Mouse (Mus musculus) limb, embryonic 10.5 days (tissue): Measurements from ENCODE around the gene Necab3. TPM values are rescaled to one million over a fixed set of nuclear protein-coding genes. Genes with fewer than 3 reads are reported as not detected.

Experiments used
- DNase-seq: peaks from one replicate; pipeline ENCODE4 v3.0.0-alpha.2; 2017; ENCODE audit warnings: low spot score
- H3K27ac ChIP-seq: fragments of 300-500 bp; sonication (generic); 2 replicates; pipeline ENCODE4 v1.5.1; 2016; ENCODE audit warnings: mild to moderate bottlenecking
- H3K27me3 ChIP-seq: fragments of 300-500 bp; sonication (generic); 2 replicates; pipeline ENCODE4 v1.6.1; 2016; ENCODE audit warnings: low read depth, mild to moderate bottlenecking; ENCODE audit not compliant: poor library complexity, severe bottlenecking
- H3K36me3 ChIP-seq: fragments of 300-500 bp; sonication (generic); 2 replicates; pipeline ENCODE4 v1.6.1; 2016; ENCODE audit warnings: mild to moderate bottlenecking, moderate library complexity
- H3K4me1 ChIP-seq: fragments of 300-500 bp; sonication (generic); 2 replicates; pipeline ENCODE4 v1.6.1; 2016
- H3K4me3 ChIP-seq: fragments of 300-500 bp; sonication (generic); 2 replicates; pipeline ENCODE4 v1.5.1; 2016; ENCODE audit warnings: mild to moderate bottlenecking, moderate library complexity
- H3K9me3 ChIP-seq: fragments of 300-500 bp; sonication (generic); replicated peaks from 2 replicates; pipeline ENCODE4 v1.6.1; 2016; ENCODE audit warnings: mild to moderate bottlenecking
- WGBS: fragments of 180-500 bp; shearing (Covaris S2); methylation state at CpG from one replicate; pipeline ENCODE4 v1.1.7; 2016; 5-methylcytosine and 5-hydroxymethylcytosine counted together
- polyA plus RNA-seq: library from polyadenylated mRNA; unstranded; fragments of >200 nt; fragmentation: Nextera tagmentation; extraction: Ambion mirVana; gene quantifications from 2 replicates; pipeline ENCODE4 v1.2.1, GENCODE M21; 2016

Necab3 gene
- polyA plus RNA-seq, 1 experiment from 2014 or later: 2.0 TPM

DNA sequence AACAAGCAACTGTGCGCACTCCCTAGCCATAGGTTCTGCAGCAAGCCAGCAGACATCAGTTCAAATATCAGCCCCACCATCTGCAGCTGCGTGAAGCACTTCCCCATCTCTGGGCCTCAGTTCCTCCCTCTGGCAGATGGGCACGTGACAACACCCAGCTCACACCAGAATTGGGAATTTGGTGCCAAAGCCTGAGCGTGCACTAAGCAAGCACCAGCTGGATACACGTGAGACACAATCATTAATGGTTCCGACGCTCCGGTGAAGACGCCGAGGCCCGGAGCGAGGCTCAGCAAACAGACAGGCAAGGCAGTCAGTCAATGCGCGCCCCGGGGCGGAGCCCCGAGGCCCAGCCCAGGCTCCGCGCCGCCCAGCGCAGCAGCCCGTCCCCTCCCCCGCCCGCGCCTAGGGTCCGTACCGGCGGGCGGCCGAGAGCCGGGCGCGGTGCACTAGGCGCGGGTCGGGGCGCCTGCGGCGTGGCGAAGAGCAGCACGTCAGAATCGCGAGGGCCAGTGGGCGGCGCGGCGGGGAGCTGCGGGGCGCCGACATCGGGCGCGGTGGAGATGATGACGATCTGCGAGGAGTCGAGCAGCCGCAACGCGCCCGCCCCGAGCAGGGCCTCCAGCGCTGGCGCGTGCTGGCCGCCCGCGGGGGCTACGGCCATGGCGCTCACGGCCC, 10.5 kb upstream of the Necab3 start:
- Histone ChIP-seq H3K4me3 (peak overlapping the region; percentile 93), H3K27ac (peak overlapping the region; percentile 97), H3K9me3 (no peaks in the 10 kb centered on the region), H3K27me3 (no peaks in the 10 kb centered on the region), H3K36me3 (peaks cover 16% of the 10 kb centered on the region), H3K4me1 (peaks cover 50% of the 10 kb centered on the region)
- DNase-seq: peak; percentile 83
- WGBS: under 1% methylated on average over 69 of the region's 70 CpGs

- H3K4me3 ChIP-seq: peak overlapping the region; percentile 93
- peaks cover 23% of the 10 kb centered on the region for H3K36me3 ChIP-seq
- WGBS: 39% methylated on average over 10 of the region's 10 CpGs
- no peaks in the 10 kb centered on the region for H3K27me3 ChIP-seq
- DNase-seq: peak; percentile 42
- peaks cover 50% of the 10 kb centered on the region for H3K4me1 ChIP-seq
- H3K9me3 ChIP-seq: no peaks in the 10 kb centered on the region
- H3K27ac ChIP-seq: peak overlapping the region; percentile 97
Observed at GRCm38 (mm10) chr2:154568329-154569070, 9.8 kb upstream of the Necab3 start.

DNA sequence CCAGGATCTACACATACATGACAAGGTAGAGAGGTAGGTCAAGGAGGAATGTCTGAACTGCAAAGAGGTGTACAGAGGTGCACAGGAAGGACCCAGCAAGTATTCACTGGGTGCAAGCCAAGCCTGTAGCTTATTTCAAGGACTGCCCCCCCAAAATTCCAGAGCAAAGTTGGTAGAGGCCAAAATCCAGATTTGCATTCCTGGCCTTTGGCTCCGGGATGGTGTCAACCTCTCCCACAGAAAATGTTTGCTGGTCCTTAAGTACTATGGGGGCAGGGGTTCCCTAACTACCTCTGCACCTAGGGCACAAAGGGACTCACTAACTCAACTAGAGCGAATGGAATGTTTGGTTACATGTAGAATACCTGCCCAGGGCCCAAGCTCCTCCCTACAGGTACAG, 9.1 kb upstream of the Necab3 start:
- peak overlapping the region; percentile 97; the same call in 1 of the 2 replicates for H3K27ac ChIP-seq
- H3K4me1 ChIP-seq: peaks cover 50% of the 10 kb centered on the region
- WGBS: 80% methylated on average over 2 of the region's 2 CpGs
- DNase-seq: no peak
- peak overlapping the region; percentile 93 for H3K4me3 ChIP-seq
- no peaks in the 10 kb centered on the region for H3K9me3 ChIP-seq
- H3K27me3 ChIP-seq: no peaks in the 10 kb centered on the region
- H3K36me3 ChIP-seq: peaks cover 30% of the 10 kb centered on the region

DNA sequence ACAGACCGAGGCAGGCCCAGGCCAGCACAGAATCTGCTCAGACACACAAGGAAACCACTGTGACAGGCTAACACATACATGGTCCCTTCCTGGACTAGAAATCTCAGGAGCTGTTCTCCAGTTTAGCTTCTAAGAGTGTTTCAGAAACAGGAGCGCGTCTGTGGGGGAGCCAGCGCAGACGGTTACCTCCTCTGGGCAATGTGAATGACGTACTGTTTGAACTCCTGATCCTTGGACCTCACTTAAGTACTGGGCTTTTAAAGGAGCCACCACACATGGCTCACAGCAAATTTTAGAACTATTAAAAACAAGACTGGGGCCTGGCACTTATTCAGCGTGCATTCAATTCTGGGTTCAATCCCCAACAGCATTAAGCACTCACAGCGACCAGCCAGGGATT, 8.0 kb upstream of the Necab3 start:
- Histone ChIP-seq H3K4me1 (peaks cover 48% of the 10 kb centered on the region), H3K36me3 (peaks cover 42% of the 10 kb centered on the region), H3K27me3 (no peaks in the 10 kb centered on the region), H3K27ac (no peak overlapping the region; the same call in 1 of the 2 replicates), H3K4me3 (no peak overlapping the region), H3K9me3 (no peaks in the 10 kb centered on the region)
- no peak for DNase-seq
- 65% methylated on average over 8 of the region's 8 CpGs for WGBS

DNA sequence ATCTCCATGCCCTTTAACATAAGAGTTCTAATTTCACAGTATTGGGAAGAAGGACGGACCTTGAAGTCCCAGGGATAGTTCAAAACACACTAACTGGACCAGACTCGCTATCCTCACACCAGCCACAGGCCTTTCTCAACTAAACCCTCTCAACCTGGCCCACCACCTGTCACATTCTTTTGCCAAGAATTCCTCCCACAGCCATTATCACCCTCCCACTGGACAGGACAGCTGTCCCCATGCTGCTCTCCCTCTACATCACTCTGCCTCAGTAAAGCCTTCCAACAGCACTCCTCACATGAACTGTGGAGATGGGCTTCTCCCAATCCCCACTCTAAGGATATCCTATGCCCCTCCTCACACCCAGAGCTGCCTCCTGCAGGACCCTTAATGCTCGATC, 6.9 kb upstream of the Necab3 start:
- peaks cover 43% of the 10 kb centered on the region for H3K4me1 ChIP-seq
- H3K36me3 ChIP-seq: peaks cover 53% of the 10 kb centered on the region
- no peaks in the 10 kb centered on the region for H3K27me3 ChIP-seq
- H3K9me3 ChIP-seq: no peaks in the 10 kb centered on the region
- 78% methylated on average over 3 of the region's 3 CpGs for WGBS
- no peak overlapping the region for H3K27ac ChIP-seq
- no peak overlapping the region for H3K4me3 ChIP-seq
- no peak for DNase-seq

DNA sequence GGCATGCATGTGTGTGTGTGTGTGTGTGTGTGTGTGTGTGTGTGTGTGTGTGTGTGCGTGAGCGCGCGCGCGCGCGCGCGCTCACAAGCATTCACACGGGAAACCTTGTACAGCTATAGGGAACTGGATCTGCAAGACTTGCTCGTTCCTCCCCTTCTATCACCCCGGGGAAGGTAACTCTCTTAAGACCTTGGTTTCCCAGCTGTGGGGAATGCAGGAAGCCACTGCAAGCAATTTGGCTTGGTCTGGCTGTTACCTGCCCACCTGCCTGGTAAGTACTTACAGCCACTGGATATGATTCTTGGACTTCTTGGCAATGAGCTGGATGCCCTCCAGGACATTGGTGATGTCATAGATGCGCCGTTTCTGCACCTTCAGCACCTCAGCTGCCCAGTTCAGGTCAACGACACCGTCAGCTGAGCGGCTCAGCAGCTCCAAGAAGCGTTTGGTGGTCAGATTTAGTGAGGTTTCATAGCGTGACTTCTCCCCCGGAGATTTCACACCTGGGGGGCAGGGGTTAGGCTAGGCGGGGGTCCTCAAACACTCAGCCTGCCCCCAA, 5.0 kb upstream of the Necab3 start:
- Histone ChIP-seq H3K27me3 (no peaks in the 10 kb centered on the region; the same call in 1 of the 2 replicates), H3K36me3 (peaks cover 63% of the 10 kb centered on the region), H3K27ac (no peak overlapping the region), H3K4me1 (peaks cover 35% of the 10 kb centered on the region), H3K4me3 (no peak overlapping the region), H3K9me3 (no peaks in the 10 kb centered on the region)
- 90% methylated on average over 22 of the region's 22 CpGs for WGBS
- DNase-seq: no peak

- H3K27ac ChIP-seq: no peak overlapping the region
- peaks cover 30% of the 10 kb centered on the region for H3K4me1 ChIP-seq
- peaks cover 23% of the 10 kb centered on the region for H3K27me3 ChIP-seq
- DNase-seq: no peak
- no peak overlapping the region for H3K4me3 ChIP-seq
- H3K36me3 ChIP-seq: peaks cover 28% of the 10 kb centered on the region
- no peaks in the 10 kb centered on the region for H3K9me3 ChIP-seq
- WGBS: 56% methylated on average over 5 of the region's 5 CpGs
Observed at GRCm38 (mm10) chr2:154557184-154557832, 1.4 kb downstream of the Necab3 start.

DNA sequence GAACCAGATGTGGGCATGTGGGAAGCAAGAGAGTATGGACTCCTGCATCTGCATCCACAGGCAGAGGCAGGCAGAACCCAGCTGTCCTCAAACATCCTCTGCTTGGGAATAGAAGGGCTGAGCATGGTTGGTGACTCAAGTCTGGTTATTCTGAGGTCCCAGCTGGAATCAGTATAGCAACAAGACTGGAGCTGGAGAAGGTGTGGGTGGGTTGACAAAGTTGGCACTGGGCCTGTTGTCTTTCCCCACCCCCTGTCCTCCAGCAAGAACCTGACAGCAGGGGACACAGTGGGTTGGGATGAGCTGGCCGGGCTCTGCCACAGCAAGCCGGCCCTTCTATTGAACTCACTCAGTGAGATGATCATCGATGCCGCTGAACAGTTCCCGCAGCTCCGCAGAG, 3.5 kb downstream of the Necab3 start:
- Histone ChIP-seq H3K27me3 (peaks cover 44% of the 10 kb centered on the region), H3K4me3 (no peak overlapping the region), H3K4me1 (peaks cover 39% of the 10 kb centered on the region), H3K27ac (no peak overlapping the region), H3K9me3 (no peaks in the 10 kb centered on the region), H3K36me3 (peaks cover 7% of the 10 kb centered on the region)
- WGBS: 93% methylated on average over 6 of the region's 6 CpGs
- DNase-seq: no peak

GRCm38 (mm10) chr2:154552424-154552907, 6.2 kb downstream of the Necab3 start:
- Histone ChIP-seq H3K4me1 (peaks cover 37% of the 10 kb centered on the region), H3K27me3 (peaks cover 63% of the 10 kb centered on the region), H3K36me3 (no peaks in the 10 kb centered on the region), H3K27ac (peak overlapping the region; percentile 75), H3K9me3 (no peaks in the 10 kb centered on the region), H3K4me3 (peak overlapping the region; percentile 40)
- DNase-seq: peak; percentile 74
- WGBS: 27% methylated on average over 27 of the region's 27 CpGs

DNA sequence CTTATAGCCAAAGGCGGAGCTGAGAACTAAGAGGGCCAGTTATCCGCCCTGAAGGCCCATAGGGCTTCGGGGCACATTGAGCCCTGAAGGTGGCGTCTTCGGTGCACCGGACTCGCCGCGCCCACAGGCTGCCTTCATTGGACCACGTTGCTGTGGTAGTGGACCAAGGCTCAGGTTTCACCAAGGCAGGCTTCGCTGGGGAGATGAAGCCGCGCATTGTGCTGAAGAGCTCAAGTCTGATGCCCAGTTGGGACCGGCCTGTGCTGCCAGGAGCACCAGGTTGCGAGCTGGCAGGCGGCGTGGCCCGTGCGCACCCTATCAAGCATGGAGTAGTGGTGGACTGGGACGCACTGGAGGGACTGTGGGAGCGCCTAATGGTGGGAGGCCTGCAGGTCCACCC, 6.8 kb downstream of the Necab3 start:
- no peaks in the 10 kb centered on the region for H3K9me3 ChIP-seq
- peak; percentile 53 for DNase-seq
- H3K4me3 ChIP-seq: peak overlapping the region; percentile 40
- peaks cover 63% of the 10 kb centered on the region for H3K27me3 ChIP-seq
- peaks cover 32% of the 10 kb centered on the region for H3K4me1 ChIP-seq
- 23% methylated on average over 21 of the region's 21 CpGs for WGBS
- peak overlapping the region; percentile 75 for H3K27ac ChIP-seq
- H3K36me3 ChIP-seq: no peaks in the 10 kb centered on the region

GRCm38 (mm10) chr2:154551476-154551875, 7.2 kb downstream of the Necab3 start, which contains the start of gene Actl10:
TSS of gene Actl10 (plus strand) at chr2:154551776.
- Histone ChIP-seq H3K4me3 (peak within 1 kb of the TSS; percentile 40), H3K36me3 (no peaks in the 10 kb centered on the region), H3K27ac (peak within 1 kb of the TSS; percentile 75), H3K27me3 (peaks cover 63% of the 10 kb centered on the region), H3K4me1 (peaks cover 31% of the 10 kb centered on the region), H3K9me3 (no peaks in the 10 kb centered on the region)
- 72% methylated on average over 4 of the region's 4 CpGs for WGBS
- DNase-seq: no peak

GRCm38 (mm10) chr2:154550937-154551336, 7.8 kb downstream of the Necab3 start:
- H3K36me3 ChIP-seq: no peaks in the 10 kb centered on the region
- peaks cover 31% of the 10 kb centered on the region for H3K4me1 ChIP-seq
- H3K27me3 ChIP-seq: peaks cover 63% of the 10 kb centered on the region
- H3K9me3 ChIP-seq: no peaks in the 10 kb centered on the region
- no peak overlapping the region for H3K4me3 ChIP-seq
- no peak overlapping the region for H3K27ac ChIP-seq
- DNase-seq: no peak
- WGBS: 83% methylated on average over 2 of the region's 2 CpGs

GRCm38 (mm10) chr2:154549886-154550189, 8.9 kb downstream of the Necab3 start:
- WGBS: 16% methylated on average over 20 of the region's 20 CpGs

More at GRCm38 (mm10) chr2:154549886-154550189, 8.9 kb downstream of the Necab3 start:
- H3K9me3 ChIP-seq: no peaks in the 10 kb centered on the region
- peak overlapping the region; percentile 58 for H3K4me3 ChIP-seq
- peaks cover 31% of the 10 kb centered on the region for H3K4me1 ChIP-seq
- peak overlapping the region; percentile 85 for H3K27ac ChIP-seq
- H3K27me3 ChIP-seq: peaks cover 61% of the 10 kb centered on the region
- no peaks in the 10 kb centered on the region for H3K36me3 ChIP-seq
- no peak for DNase-seq
